Comparison of ENCODE assay signal across 26 mouse cellular contexts in genomic region chr13:12099446-12099845, GRCm38 (mm10). TPM values are rescaled to one million over a fixed set of nuclear protein-coding genes. Genes with fewer than 3 reads are reported as not detected.
DNase-seq lines count a peak whose midpoint lies in the region; ATAC-seq and TF ChIP-seq lines count a peak whose summit lies in the region.
"Had no signal": no experiment of that assay in that cellular context is flagged by ENCODE, and none has a peak within 500 bp of the region (broad histone marks: within the 10 kb centered on the region; RNA-seq: fewer than 3 reads in every experiment).

No protein-coding gene starts in this region.

- no peak for TF ChIP-seq POLR2A in heart, adult 2 months (IDR thresholded peaks at IDR 0.05; ENCODE audit: insufficient read depth, low read depth, low read length)

- no peak for ATAC-seq in heart, embryonic 15.5 days (replicated peaks; ENCODE audit: insufficient number of reproducible peaks, insufficient read depth, low FRiP score, low read depth)
- peak; percentile 89 for ATAC-seq in liver, embryonic 15.5 days (ENCODE audit: insufficient read depth)
- ATAC-seq: forebrain, embryonic 14.5 days; intestine, embryonic 16.5 days; midbrain, embryonic 16.5 days had no signal

- H3K4me3 ChIP-seq in heart, adult 2 months = peak overlapping the region; percentile 4; the same call in 1 of the 2 replicates
- H3K4me3 ChIP-seq in heart, embryonic 15.5 days = no peak overlapping the region
- H3K4me3 ChIP-seq in liver, embryonic 15.5 days (replicated peaks) = no peak overlapping the region
- H3K4me3 ChIP-seq: embryonic facial prominence, embryonic 12.5 days; hindbrain, embryonic 13.5 days; neural tube, embryonic 12.5 days had no signal

- no peak for DNase-seq in heart, adult 2 months
- no peak for DNase-seq in heart, postnatal 4 days
- no peak for DNase-seq in heart, postnatal 36 days
- DNase-seq in liver = peak; percentile 44
- no peak for DNase-seq in neural tube, embryonic 10.5 days (ENCODE audit: extremely low spot score, low spot score)
- no peak for DNase-seq in layer of hippocampus, postnatal 25 days (ENCODE audit: extremely low spot score in 1 of 2, low spot score in 1 of 2)
- DNase-seq: adrenal gland, adult 8-10 months; cerebellum, adult 9-11 months; embryo, embryonic 11 days; gastrocnemius, postnatal 25 days; kidney, adult 8-10 months; kidney, postnatal 4 days; lung, postnatal 36 days had no signal

- TF ChIP-seq EP300 in heart, adult 2 months (IDR thresholded peaks at IDR 0.05; ENCODE audit: insufficient read depth, low read depth, low read length) = no peak

- no peaks in the 10 kb centered on the region for H3K9me3 ChIP-seq in heart, embryonic 15.5 days (replicated peaks)
- no peaks in the 10 kb centered on the region for H3K9me3 ChIP-seq in liver, embryonic 15.5 days (replicated peaks)
- H3K9me3 ChIP-seq: embryonic facial prominence, embryonic 12.5 days; G1E; hindbrain, embryonic 13.5 days; neural tube, embryonic 12.5 days had no signal

- no peak for TF ChIP-seq CTCF in heart, adult 2 months (IDR thresholded peaks at IDR 0.05)

- H3K79me2 ChIP-seq in heart, adult 2 months (replicated peaks; ENCODE audit: control insufficient read depth, insufficient read depth, low read length) = peaks cover 2% of the 10 kb centered on the region

- no peak overlapping the region for H3K9ac ChIP-seq in heart, adult 2 months (ENCODE audit: low read depth, low read length)
- H3K9ac ChIP-seq in heart, embryonic 15.5 days = no peak overlapping the region
- no peak overlapping the region for H3K9ac ChIP-seq in liver, embryonic 15.5 days
- H3K9ac ChIP-seq: embryonic facial prominence, embryonic 12.5 days; hindbrain, embryonic 13.5 days; neural tube, embryonic 12.5 days had no signal

- H3K27ac ChIP-seq in heart, adult 2 months = no peak overlapping the region
- no peak overlapping the region for H3K27ac ChIP-seq in heart, embryonic 15.5 days
- peak overlapping the region; percentile 68; the same call in 1 of the 2 replicates for H3K27ac ChIP-seq in liver, embryonic 15.5 days (replicated peaks)
- H3K27ac ChIP-seq: embryonic facial prominence, embryonic 12.5 days; hindbrain, embryonic 13.5 days; kidney, postnatal 0 days; neural tube, embryonic 12.5 days had no signal

- H3K4me2 ChIP-seq in heart, embryonic 15.5 days = peak overlapping the region; percentile 59
- peak overlapping the region; percentile 3; the same call in 1 of the 2 replicates for H3K4me2 ChIP-seq in liver, embryonic 15.5 days
- H3K4me2 ChIP-seq: embryonic facial prominence, embryonic 12.5 days; hindbrain, embryonic 13.5 days; midbrain, embryonic 11.5 days; neural tube, embryonic 12.5 days had no signal

- peaks cover 12% of the 10 kb centered on the region for H3K36me3 ChIP-seq in heart, adult 2 months (ENCODE audit: control insufficient read depth, insufficient read depth, low read length)
- no peaks in the 10 kb centered on the region for H3K36me3 ChIP-seq in heart, embryonic 15.5 days
- no peaks in the 10 kb centered on the region for H3K36me3 ChIP-seq in liver, embryonic 15.5 days (replicated peaks)
- H3K36me3 ChIP-seq: embryonic facial prominence, embryonic 12.5 days; G1E; hindbrain, embryonic 13.5 days; neural tube, embryonic 12.5 days had no signal

- peaks cover 3% of the 10 kb centered on the region; the same call in 1 of the 2 replicates for H3K4me1 ChIP-seq in heart, adult 2 months (ENCODE audit: control insufficient read depth, insufficient read depth, low read length)
- H3K4me1 ChIP-seq in heart, embryonic 15.5 days (replicated peaks) = peaks cover 70% of the 10 kb centered on the region
- H3K4me1 ChIP-seq in liver, embryonic 15.5 days (replicated peaks) = peaks cover 26% of the 10 kb centered on the region
- H3K4me1 ChIP-seq: embryonic facial prominence, embryonic 12.5 days; neural tube, embryonic 12.5 days had no signal

- WGBS in heart, adult 2 months = 57% methylated on average over 3 of the region's 3 CpGs
- WGBS in heart, embryonic 15.5 days = 53% methylated on average over 3 of the region's 3 CpGs
- WGBS in liver, embryonic 15.5 days (ENCODE audit: insufficient replicate concordance) = 38% methylated on average over 3 of the region's 3 CpGs

- H3K27me3 ChIP-seq in heart, adult 2 months (ENCODE audit: control insufficient read depth, insufficient read depth, low read length) = no peaks in the 10 kb centered on the region
- H3K27me3 ChIP-seq in heart, embryonic 15.5 days = no peaks in the 10 kb centered on the region
- H3K27me3 ChIP-seq in liver, embryonic 15.5 days = peaks cover 33% of the 10 kb centered on the region

- intact Hi-C loops in heart, adult 2 months (cut with DNase I) = no loop called here
- intact Hi-C loops in heart, postnatal 36 days (cut with DNase I) = no loop called here

RNA-seq across cellular contexts. Expression of gene Ryr2, which starts 7.3 kb away (rescaled TPM):
- 1,000 to 10,000 TPM in 1 of 2 experiments, 100 to 1,000 TPM in 1; 877 to 1,020 TPM for total RNA-seq in heart, adult 2 months (2021)
- polyA plus RNA-seq in heart, adult 2 months (2012; rRNA removed) = 127 and 264 TPM in 2 replicates
- total RNA-seq in heart, postnatal 4 days (2021) = 100 to 1,000 TPM; 710 to 754 TPM
- 27.3 and 30.0 TPM in 2 replicates for polyA plus RNA-seq in heart, embryonic 15.5 days (2015; fragmentation: Nextera tagmentation; extraction: Ambion mirVana)
- total RNA-seq in heart, postnatal 36 days (2021) = 1,000 to 10,000 TPM in 1 of 2 experiments, 100 to 1,000 TPM in 1; 988 to 1,013 TPM
- polyA plus RNA-seq in liver, embryonic 15.5 days (2015; fragmentation: Nextera tagmentation; extraction: Ambion mirVana) = 0.21 and 0.32 TPM in 2 replicates
- 100 to 1,000 TPM; 175 to 248 TPM for total RNA-seq in layer of hippocampus, postnatal 25 days (2021)
- total RNA-seq: megakaryocyte, adult 5-6 weeks had no signal
- polyA plus RNA-seq: G1E; liver, adult 2 months had no signal
